Mouse (Mus musculus): ENCODE results near the gene Tfap2b. TPM values are rescaled to one million over a fixed set of nuclear protein-coding genes. Genes with fewer than 3 reads are reported as not detected.

Gene Tfap2b
- polyA plus RNA-seq, 2 experiments, result 0.01 TPM; not detected in 1

GRCm38 (mm10) chr1:19209359-19209745 lies 638 bp downstream of the Tfap2b start:
- Histone ChIP-seq H3K4me3 (ENCODE audit: insufficient read depth in 1 of 2, low read depth in 2 of 2, low read length in 2 of 2) (no peak overlapping the region), H3K4me1 (replicated peaks; ENCODE audit: control insufficient read depth in 2 of 2, insufficient read depth in 2 of 2, low read length in 1 of 2) (no peaks in the 10 kb centered on the region), H3K9ac (replicated peaks) (no peak overlapping the region), H3K9me3 (ENCODE audit: control insufficient read depth, low read length) (no peaks in the 10 kb centered on the region), H3K4me2 (ENCODE audit: low read depth) (no peak overlapping the region), H3K36me3 (replicated peaks; ENCODE audit: control insufficient read depth, insufficient read depth, low read depth) (no peaks in the 10 kb centered on the region), H3K27me3 (ENCODE audit: control insufficient read depth, insufficient read depth, low read length) (peaks cover 64% of the 10 kb centered on the region), H3K27ac (no peak overlapping the region)
- ATAC-seq (ENCODE audit: insufficient read depth) (no peak), DNase-seq (ENCODE audit: low read depth in 3 of 3, low spot score in 3 of 3) (no peak)
- TF ChIP-seq EP300 (IDR thresholded peaks at IDR 0.05; ENCODE audit: low read depth) (no peak), CTCF (IDR thresholded peaks at IDR 0.05; ENCODE audit: low read depth) (no peak)
- under 1% methylated on average over 10 of the region's 10 CpGs for WGBS (ENCODE audit: insufficient replicate concordance)

GRCm38 (mm10) chr1:19209776-19210175 lies 1.1 kb downstream of the Tfap2b start:
- TF ChIP-seq EP300 (IDR thresholded peaks at IDR 0.05; ENCODE audit: low read depth) (no peak), CTCF (IDR thresholded peaks at IDR 0.05; ENCODE audit: low read depth) (no peak)
- ATAC-seq (ENCODE audit: insufficient read depth), result no peak
- Histone ChIP-seq H3K27ac (no peak overlapping the region), H3K27me3 (ENCODE audit: control insufficient read depth, insufficient read depth, low read length) (peaks cover 69% of the 10 kb centered on the region), H3K9me3 (ENCODE audit: control insufficient read depth, low read length) (no peaks in the 10 kb centered on the region), H3K4me3 (ENCODE audit: insufficient read depth in 1 of 2, low read depth in 2 of 2, low read length in 2 of 2) (no peak overlapping the region), H3K36me3 (replicated peaks; ENCODE audit: control insufficient read depth, insufficient read depth, low read depth) (no peaks in the 10 kb centered on the region), H3K9ac (replicated peaks) (no peak overlapping the region), H3K4me2 (ENCODE audit: low read depth) (no peak overlapping the region), H3K4me1 (replicated peaks; ENCODE audit: control insufficient read depth in 2 of 2, insufficient read depth in 2 of 2, low read length in 1 of 2) (no peaks in the 10 kb centered on the region)
- DNase-seq (ENCODE audit: low read depth in 3 of 3, low spot score in 3 of 3), result no peak
- WGBS (ENCODE audit: insufficient replicate concordance), result under 1% methylated on average over 31 of the region's 31 CpGs

DNA sequence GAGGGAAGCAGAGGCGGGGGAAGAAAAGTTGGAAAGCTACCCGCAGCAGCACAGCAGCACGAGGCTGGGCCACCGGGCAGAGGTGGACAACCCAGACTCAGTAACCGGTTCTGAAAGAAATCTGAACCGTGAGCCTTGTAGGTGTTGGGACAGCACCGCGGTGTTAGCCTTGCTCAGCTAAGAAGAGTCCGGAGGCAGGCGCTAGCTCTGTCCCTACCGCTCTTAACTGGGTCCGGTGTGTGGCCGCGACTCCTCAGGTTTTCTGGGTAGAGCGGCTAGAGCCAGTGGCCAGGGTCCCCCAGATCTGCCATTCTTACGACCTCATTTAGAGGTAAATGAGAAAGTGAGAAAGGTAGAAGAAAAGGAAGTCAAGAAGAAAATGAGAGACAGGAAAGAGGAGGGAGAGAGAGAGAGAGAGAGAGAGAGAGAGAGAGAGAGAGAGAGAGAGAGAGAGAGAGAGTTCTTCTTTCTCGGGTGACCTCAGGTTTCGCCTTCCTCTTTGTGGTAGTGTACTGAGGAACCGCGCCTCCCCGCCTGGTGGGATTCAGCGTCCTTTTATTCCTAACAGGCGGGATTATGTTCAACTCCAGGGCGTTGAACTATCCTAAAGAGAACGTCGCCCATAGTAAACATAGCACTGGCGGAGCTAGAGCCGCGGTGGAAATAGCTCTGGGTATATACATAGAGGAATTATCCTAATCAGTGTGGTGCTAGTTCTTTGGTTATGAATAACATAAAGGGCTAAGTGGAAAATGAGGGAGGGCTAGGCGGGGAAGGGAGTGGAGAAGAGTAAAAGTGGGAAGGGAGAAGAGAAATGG lies 1.7 kb downstream of the Tfap2b start:
- no peak for ATAC-seq (ENCODE audit: insufficient read depth)
- DNase-seq (ENCODE audit: low read depth in 3 of 3, low spot score in 3 of 3), result no peak
- no peaks in the 10 kb centered on the region for H3K36me3 ChIP-seq (replicated peaks; ENCODE audit: control insufficient read depth, insufficient read depth, low read depth)
- H3K4me2 ChIP-seq (ENCODE audit: low read depth), result no peak overlapping the region
- no peaks in the 10 kb centered on the region for H3K4me1 ChIP-seq (replicated peaks; ENCODE audit: control insufficient read depth in 2 of 2, insufficient read depth in 2 of 2, low read length in 1 of 2)
- peaks cover 73% of the 10 kb centered on the region for H3K27me3 ChIP-seq (ENCODE audit: control insufficient read depth, insufficient read depth, low read length)
- H3K4me3 ChIP-seq (ENCODE audit: insufficient read depth in 1 of 2, low read depth in 2 of 2, low read length in 2 of 2), result no peak overlapping the region
- H3K9me3 ChIP-seq (ENCODE audit: control insufficient read depth, low read length), result no peaks in the 10 kb centered on the region
- WGBS (ENCODE audit: insufficient replicate concordance), result under 1% methylated on average over 30 of the region's 30 CpGs
- H3K9ac ChIP-seq (replicated peaks), result no peak overlapping the region
- TF ChIP-seq EP300 (IDR thresholded peaks at IDR 0.05; ENCODE audit: low read depth), result no peak
- TF ChIP-seq CTCF (IDR thresholded peaks at IDR 0.05; ENCODE audit: low read depth), result no peak
- no peak overlapping the region for H3K27ac ChIP-seq

GRCm38 (mm10) chr1:19211033-19211405 lies 2.3 kb downstream of the Tfap2b start:
- no peak overlapping the region for H3K9ac ChIP-seq (replicated peaks)
- no peak for TF ChIP-seq EP300 (IDR thresholded peaks at IDR 0.05; ENCODE audit: low read depth)
- TF ChIP-seq CTCF (IDR thresholded peaks at IDR 0.05; ENCODE audit: low read depth), result no peak
- H3K27me3 ChIP-seq (ENCODE audit: control insufficient read depth, insufficient read depth, low read length), result peaks cover 73% of the 10 kb centered on the region
- under 1% methylated on average over 8 of the region's 8 CpGs for WGBS (ENCODE audit: insufficient replicate concordance)
- no peaks in the 10 kb centered on the region for H3K4me1 ChIP-seq (replicated peaks; ENCODE audit: control insufficient read depth in 2 of 2, insufficient read depth in 2 of 2, low read length in 1 of 2)
- no peak overlapping the region for H3K27ac ChIP-seq
- no peaks in the 10 kb centered on the region for H3K36me3 ChIP-seq (replicated peaks; ENCODE audit: control insufficient read depth, insufficient read depth, low read depth)
- no peak for ATAC-seq (ENCODE audit: insufficient read depth)
- H3K9me3 ChIP-seq (ENCODE audit: control insufficient read depth, low read length), result no peaks in the 10 kb centered on the region
- no peak overlapping the region for H3K4me2 ChIP-seq (ENCODE audit: low read depth)
- DNase-seq (ENCODE audit: low read depth in 3 of 3, low spot score in 3 of 3), result no peak
- H3K4me3 ChIP-seq (ENCODE audit: insufficient read depth in 1 of 2, low read depth in 2 of 2, low read length in 2 of 2), result no peak overlapping the region

GRCm38 (mm10) chr1:19211546-19212154 lies 2.9 kb downstream of the Tfap2b start:
- no peak for TF ChIP-seq CTCF (IDR thresholded peaks at IDR 0.05; ENCODE audit: low read depth)
- no peak overlapping the region for H3K9ac ChIP-seq (replicated peaks)
- no peak overlapping the region for H3K4me2 ChIP-seq (ENCODE audit: low read depth)
- ATAC-seq (ENCODE audit: insufficient read depth) (no peak), DNase-seq (ENCODE audit: low read depth in 3 of 3, low spot score in 3 of 3) (no peak)
- 3% methylated on average over 15 of the region's 15 CpGs for whole genome bisulfite sequencing (ENCODE audit: insufficient replicate concordance)
- H3K9me3 ChIP-seq (ENCODE audit: control insufficient read depth, low read length), result no peaks in the 10 kb centered on the region
- H3K36me3 ChIP-seq (replicated peaks; ENCODE audit: control insufficient read depth, insufficient read depth, low read depth), result no peaks in the 10 kb centered on the region
- peaks cover 74% of the 10 kb centered on the region for H3K27me3 ChIP-seq (ENCODE audit: control insufficient read depth, insufficient read depth, low read length)
- no peak overlapping the region for H3K4me3 ChIP-seq (ENCODE audit: insufficient read depth in 1 of 2, low read depth in 2 of 2, low read length in 2 of 2)
- H3K4me1 ChIP-seq (replicated peaks; ENCODE audit: control insufficient read depth in 2 of 2, insufficient read depth in 2 of 2, low read length in 1 of 2), result no peaks in the 10 kb centered on the region
- no peak overlapping the region for H3K27ac ChIP-seq
